Mouse (Mus musculus) embryonic facial prominence, embryonic 11.5 days (tissue): ENCODE results near the gene Cflar. TPM values are rescaled to one million over a fixed set of nuclear protein-coding genes. Genes with fewer than 3 reads are reported as not detected.

Experiments
- ATAC-seq: fragments of 200-750 bp; cut with Nextera tagmentation; replicated peaks from 2 replicates; pipeline ENCODE4 v1.8.0; 2017; ENCODE audit warnings: low read depth; ENCODE audit not compliant: insufficient number of reproducible peaks, low FRiP score, low TSS enrichment
- DNase-seq: peaks from one replicate; pipeline ENCODE4 v3.0.0-alpha.2; 2015; ENCODE audit warnings: low spot score
- H3K27ac ChIP-seq: fragments of 300-500 bp; sonication (generic); replicated peaks from 2 replicates; pipeline ENCODE4 v1.5.1; 2014; ENCODE audit warnings: mild to moderate bottlenecking, low read depth, low read length, control low read depth
- H3K27me3 ChIP-seq: fragments of 300-500 bp; sonication (generic); 2 replicates; pipeline ENCODE4 v1.6.1; 2014; ENCODE audit warnings: mild to moderate bottlenecking, low read length, moderate library complexity, mixed read lengths; ENCODE audit not compliant: control insufficient read depth, insufficient read depth
- H3K36me3 ChIP-seq: fragments of 300-500 bp; sonication (generic); replicated peaks from 2 replicates; pipeline ENCODE4 v1.6.1; 2014; ENCODE audit warnings: low read depth, mild to moderate bottlenecking, low read length, moderate library complexity, mixed read lengths; ENCODE audit not compliant: control insufficient read depth, insufficient read depth
- H3K4me1 ChIP-seq: fragments of 300-500 bp; sonication (generic); 2 replicates; pipeline ENCODE4 v1.6.1; 2014; ENCODE audit warnings: low read length, mixed read lengths; ENCODE audit not compliant: control insufficient read depth, insufficient read depth
- H3K4me2 ChIP-seq: fragments of 300-500 bp; sonication (generic); 2 replicates; pipeline ENCODE4 v1.6.1; 2014; ENCODE audit warnings: low read depth, mild to moderate bottlenecking, control low read depth, low read length, moderate library complexity
- H3K4me3 ChIP-seq: fragments of 300-500 bp; sonication (generic); 2 replicates; pipeline ENCODE4 v1.5.1; 2014; ENCODE audit warnings: low read depth, low read length, control low read depth
- H3K9ac ChIP-seq: fragments of 300-500 bp; sonication (generic); replicated peaks from 2 replicates; pipeline ENCODE4 v1.6.1; 2014; ENCODE audit warnings: mild to moderate bottlenecking, control low read depth, low read length
- H3K9me3 ChIP-seq: fragments of 300-500 bp; sonication (generic); replicated peaks from 2 replicates; pipeline ENCODE4 v1.6.1; 2016; ENCODE audit warnings: mild to moderate bottlenecking, low read length, inconsistent platforms, mixed read lengths; ENCODE audit not compliant: control insufficient read depth
- WGBS: fragments of 180-500 bp; shearing (Covaris S2); extraction: QIAGEN DNeasy Blood & Tissue Kit; methylation state at CpG from one replicate; pipeline ENCODE4 v1.1.7; 2014; 5-methylcytosine and 5-hydroxymethylcytosine counted together
- polyA plus RNA-seq: library from polyadenylated mRNA; unstranded; fragments of >200 nt; fragmentation: Nextera tagmentation; extraction: Ambion mirVana; gene quantifications from 2 replicates; pipeline ENCODE4 v1.2.1, GENCODE M21; 2014

Gene Cflar
- polyA plus RNA-seq, 1 experiment from 2014 or later = 24.1 TPM

GRCm38 (mm10) chr1:58713893-58714231, 2.6 kb downstream of the Cflar start:
- Histone ChIP-seq H3K9ac (peak overlapping the region; percentile 85), H3K4me3 (peak overlapping the region; percentile 61), H3K4me1 (no peaks in the 10 kb centered on the region), H3K36me3 (no peaks in the 10 kb centered on the region; the same call in 1 of the 2 replicates), H3K9me3 (no peaks in the 10 kb centered on the region), H3K4me2 (peak overlapping the region; percentile 65), H3K27ac (peak overlapping the region; percentile 77; the same call in 1 of the 2 replicates), H3K27me3 (no peaks in the 10 kb centered on the region)
- no peak for DNase-seq
- WGBS = 45% methylated on average over 4 of the region's 4 CpGs
- ATAC-seq = no peak

- peak overlapping the region; percentile 65 for H3K4me2 ChIP-seq
- H3K27ac ChIP-seq = no peak overlapping the region
- H3K4me3 ChIP-seq = peak overlapping the region; percentile 61; the same call in 1 of the 2 replicates
- no peaks in the 10 kb centered on the region for H3K27me3 ChIP-seq
- no peaks in the 10 kb centered on the region for H3K9me3 ChIP-seq
- no peak overlapping the region; the same call in 1 of the 2 replicates for H3K9ac ChIP-seq
- H3K4me1 ChIP-seq = no peaks in the 10 kb centered on the region
- no peak for DNase-seq
- H3K36me3 ChIP-seq = no peaks in the 10 kb centered on the region; the same call in 1 of the 2 replicates
- 59% methylated on average over 1 of the region's 1 CpGs for WGBS
- ATAC-seq = no peak
These were observed 3.1 kb downstream of the Cflar start for GRCm38 (mm10) chr1:58714361-58714760.

DNA sequence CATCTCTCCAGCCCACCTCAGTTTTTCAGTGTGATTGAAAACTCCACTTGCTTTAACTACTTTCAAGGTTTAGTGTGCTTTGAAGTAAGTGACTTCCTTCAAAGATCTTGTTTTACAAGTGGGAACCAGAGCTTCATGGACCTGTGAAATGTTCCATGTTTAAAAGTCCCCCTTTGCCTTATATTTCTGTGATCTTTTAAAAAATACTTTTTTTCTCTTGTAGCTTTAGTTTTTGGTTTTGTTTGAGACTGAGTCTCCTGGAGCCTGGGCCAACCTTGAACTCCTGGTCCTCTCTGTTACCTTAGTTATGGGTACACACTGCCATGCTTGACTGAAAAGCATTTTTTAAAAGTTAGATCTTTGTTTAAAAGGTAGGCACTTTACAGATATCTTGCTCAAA, 4.2 kb downstream of the Cflar start:
- Histone ChIP-seq H3K36me3 (no peaks in the 10 kb centered on the region; the same call in 1 of the 2 replicates), H3K9me3 (no peaks in the 10 kb centered on the region), H3K4me1 (no peaks in the 10 kb centered on the region), H3K4me2 (no peak overlapping the region), H3K27me3 (no peaks in the 10 kb centered on the region), H3K27ac (no peak overlapping the region), H3K9ac (no peak overlapping the region), H3K4me3 (no peak overlapping the region)
- no peak for DNase-seq
- ATAC-seq = no peak

DNA sequence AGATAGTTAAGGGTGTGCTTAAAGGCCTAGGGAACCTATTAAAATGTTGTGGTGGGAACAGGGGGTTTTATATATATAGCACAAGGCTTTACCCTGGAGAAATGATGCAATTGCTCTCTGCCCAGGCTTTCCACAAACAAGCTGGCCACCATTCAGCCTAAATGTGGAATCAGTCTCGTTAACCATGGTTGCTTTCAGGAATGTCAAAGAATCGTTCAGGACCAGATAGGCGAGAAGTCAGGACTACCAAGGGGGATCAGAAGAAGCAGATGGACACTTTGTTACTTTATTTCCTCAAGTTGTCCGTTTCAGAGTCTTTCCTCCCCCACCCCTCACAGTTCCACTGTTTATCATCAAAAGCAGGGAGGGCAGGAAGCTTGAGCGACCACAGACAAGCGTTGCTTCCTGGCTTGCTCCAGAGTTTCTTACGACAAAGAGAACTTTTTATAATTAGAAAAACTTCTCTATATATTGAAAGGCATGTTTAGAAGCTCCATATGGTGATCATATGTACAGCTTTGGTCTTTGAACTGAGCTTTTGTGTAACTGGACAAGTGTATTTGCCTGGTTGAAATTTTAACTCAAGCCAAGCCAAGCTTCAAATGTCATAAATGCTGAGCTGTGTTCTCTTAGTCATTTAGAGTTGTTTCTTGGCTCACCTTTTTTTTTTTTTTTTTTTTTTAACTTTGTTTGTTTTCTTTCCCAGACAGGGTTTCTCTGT, 5.0 kb downstream of the Cflar start:
- no peaks in the 10 kb centered on the region; the same call in 1 of the 2 replicates for H3K36me3 ChIP-seq
- no peak for DNase-seq
- H3K4me2 ChIP-seq = no peak overlapping the region
- 64% methylated on average over 7 of the region's 7 CpGs for WGBS
- H3K9me3 ChIP-seq = no peaks in the 10 kb centered on the region
- H3K4me3 ChIP-seq = no peak overlapping the region
- H3K27ac ChIP-seq = no peak overlapping the region
- no peaks in the 10 kb centered on the region for H3K27me3 ChIP-seq
- no peak overlapping the region for H3K9ac ChIP-seq
- H3K4me1 ChIP-seq = no peaks in the 10 kb centered on the region
- no peak for ATAC-seq

DNA sequence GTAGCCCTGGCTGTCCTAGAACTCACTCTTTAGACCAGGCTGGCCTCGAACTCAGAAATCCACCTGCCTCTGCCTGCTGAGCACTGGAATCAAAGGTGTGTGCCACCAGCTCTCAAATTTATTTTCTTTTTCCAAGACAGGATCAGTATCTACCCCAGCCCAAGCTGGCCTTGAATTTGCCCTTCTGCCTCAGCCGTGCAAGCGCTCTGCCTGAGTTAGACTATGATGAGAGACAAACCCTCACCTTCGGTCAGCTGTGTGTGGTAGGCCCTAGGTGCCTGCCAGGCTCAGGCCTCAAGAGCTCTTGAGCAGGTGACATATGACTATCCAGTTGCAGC, 5.5 kb downstream of the Cflar start:
- DNase-seq (no peak), ATAC-seq (no peak)
- Histone ChIP-seq H3K27ac (no peak overlapping the region), H3K4me1 (no peaks in the 10 kb centered on the region), H3K27me3 (no peaks in the 10 kb centered on the region), H3K9ac (no peak overlapping the region), H3K36me3 (no peaks in the 10 kb centered on the region; the same call in 1 of the 2 replicates), H3K4me2 (no peak overlapping the region), H3K9me3 (no peaks in the 10 kb centered on the region), H3K4me3 (no peak overlapping the region)
- WGBS = 97% methylated on average over 4 of the region's 4 CpGs

- no peaks in the 10 kb centered on the region; the same call in 1 of the 2 replicates for H3K36me3 ChIP-seq
- H3K4me2 ChIP-seq = no peak overlapping the region
- ATAC-seq (no peak), DNase-seq (no peak)
- WGBS = 91% methylated on average over 8 of the region's 8 CpGs
- H3K9me3 ChIP-seq = no peaks in the 10 kb centered on the region
- no peak overlapping the region for H3K4me3 ChIP-seq
- H3K9ac ChIP-seq = no peak overlapping the region
- no peaks in the 10 kb centered on the region for H3K27me3 ChIP-seq
- H3K4me1 ChIP-seq = no peaks in the 10 kb centered on the region
- no peak overlapping the region for H3K27ac ChIP-seq
These were observed 6.4 kb downstream of the Cflar start for GRCm38 (mm10) chr1:58717589-58718270.

DNA sequence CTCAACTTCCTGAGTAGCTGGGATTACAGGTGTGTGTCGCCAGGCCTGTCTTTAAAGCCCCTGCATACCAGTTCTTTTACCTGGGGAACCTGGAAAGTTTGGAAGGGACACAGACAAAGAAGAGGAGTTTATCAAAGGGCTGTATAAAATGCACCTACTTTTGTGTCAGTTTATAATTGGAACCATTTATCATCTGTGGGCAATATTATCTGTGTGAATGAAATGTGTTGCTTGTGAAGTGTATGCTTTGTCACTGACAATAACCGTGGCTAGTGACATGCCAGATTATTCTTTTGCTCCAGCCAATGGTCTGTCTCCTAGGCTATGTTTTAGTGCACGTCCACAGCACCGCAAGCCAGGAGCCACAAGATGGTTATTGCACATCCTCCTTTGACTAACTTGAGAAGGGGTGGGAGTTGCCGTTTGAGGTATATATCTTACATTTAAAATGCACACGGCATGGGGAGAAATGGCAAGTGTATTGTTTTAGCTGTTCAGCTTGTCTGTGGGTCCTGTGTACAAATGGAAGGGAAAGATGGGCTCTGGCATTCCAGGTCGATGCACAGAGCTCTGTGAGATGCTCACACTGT, 8.1 kb downstream of the Cflar start:
- H3K27me3 ChIP-seq = no peaks in the 10 kb centered on the region
- no peak for DNase-seq
- H3K4me2 ChIP-seq = no peak overlapping the region

DNA sequence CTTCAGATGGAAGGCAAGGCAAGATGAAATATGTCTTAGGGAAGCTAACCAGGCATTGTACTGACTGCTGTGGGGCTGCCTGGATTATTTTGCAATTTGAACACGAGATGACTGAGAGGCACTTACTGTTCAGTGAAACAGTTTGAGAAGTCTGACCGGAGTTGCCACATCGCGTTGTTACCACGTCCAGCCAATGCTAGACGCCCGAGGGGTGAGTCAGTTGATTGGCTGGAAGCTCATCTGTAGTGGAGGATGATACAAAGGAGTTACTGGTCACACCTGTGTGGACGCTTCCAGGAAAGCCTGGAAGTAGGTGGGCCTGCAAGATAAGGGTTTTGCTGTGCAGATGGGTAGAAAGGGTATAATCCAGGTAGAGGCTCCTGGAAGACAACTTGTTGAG, 8.8 kb downstream of the Cflar start:
- no peak for ATAC-seq
- 91% methylated on average over 8 of the region's 8 CpGs for WGBS

More for the DNA sequence above, 8.1 kb downstream of the Cflar start:
- no peak overlapping the region for H3K27ac ChIP-seq
- no peaks in the 10 kb centered on the region for H3K4me1 ChIP-seq
- H3K4me3 ChIP-seq = no peak overlapping the region
- H3K9ac ChIP-seq = no peak overlapping the region
- H3K9me3 ChIP-seq = no peaks in the 10 kb centered on the region
- no peaks in the 10 kb centered on the region; the same call in 1 of the 2 replicates for H3K36me3 ChIP-seq
- no peak for ATAC-seq
- WGBS = 84% methylated on average over 7 of the region's 7 CpGs

More for the DNA sequence above, 8.8 kb downstream of the Cflar start:
- Histone ChIP-seq H3K27me3 (no peaks in the 10 kb centered on the region), H3K27ac (no peak overlapping the region), H3K36me3 (no peaks in the 10 kb centered on the region; the same call in 1 of the 2 replicates), H3K9me3 (no peaks in the 10 kb centered on the region), H3K4me3 (no peak overlapping the region), H3K4me2 (no peak overlapping the region), H3K9ac (no peak overlapping the region), H3K4me1 (no peaks in the 10 kb centered on the region)
- no peak for DNase-seq
